Mouse (Mus musculus) heart, embryonic 13.5 days (tissue): ENCODE measurements around the gene Fcho2. TPM values are rescaled to one million over a fixed set of nuclear protein-coding genes. Genes with fewer than 3 reads are reported as not detected.
"Not testable (repeated sequence)": the region's sequence is repeated elsewhere in the genome, so short reads cannot be mapped to it uniquely, and the experiment has no call there.

Source experiments
- ATAC-seq: fragments of 200-750 bp; cut with Nextera tagmentation; 2 replicates; pipeline ENCODE4 v1.8.0; 2017; ENCODE audit warnings: moderate TSS enrichment; ENCODE audit not compliant: insufficient number of reproducible peaks, low FRiP score, low TSS enrichment; ENCODE audit errors: extremely low read depth
- H3K27ac ChIP-seq: fragments of 300-500 bp; sonication (generic); replicated peaks from 2 replicates; pipeline ENCODE4 v1.5.1; 2015; ENCODE audit warnings: moderate library complexity, mild to moderate bottlenecking, inconsistent platforms
- H3K27me3 ChIP-seq: fragments of 300-500 bp; sonication (generic); replicated peaks from 2 replicates; pipeline ENCODE4 v1.6.1; 2015; ENCODE audit warnings: mild to moderate bottlenecking, inconsistent platforms
- H3K36me3 ChIP-seq: fragments of 300-500 bp; sonication (generic); 2 replicates; pipeline ENCODE4 v1.6.1; 2015; ENCODE audit warnings: mild to moderate bottlenecking, inconsistent platforms
- H3K4me1 ChIP-seq: fragments of 300-500 bp; sonication (generic); 2 replicates; pipeline ENCODE4 v1.6.1; 2015; ENCODE audit warnings: inconsistent platforms
- H3K4me2 ChIP-seq: fragments of 300-500 bp; sonication (generic); 2 replicates; pipeline ENCODE4 v1.6.1; 2015; ENCODE audit warnings: inconsistent platforms, mild to moderate bottlenecking, moderate library complexity
- H3K4me3 ChIP-seq: fragments of 300-500 bp; sonication (generic); 2 replicates; pipeline ENCODE4 v1.5.1; 2015; ENCODE audit warnings: moderate library complexity, mild to moderate bottlenecking, inconsistent platforms
- H3K9ac ChIP-seq: fragments of 300-500 bp; sonication (generic); 2 replicates; pipeline ENCODE4 v1.6.1; 2015; ENCODE audit warnings: inconsistent platforms, mild to moderate bottlenecking, moderate library complexity
- H3K9me3 ChIP-seq: fragments of 300-500 bp; sonication (generic); 2 replicates; pipeline ENCODE4 v1.6.1; 2016; ENCODE audit warnings: inconsistent platforms
- WGBS: fragments of 180-500 bp; shearing (Covaris S2); methylation state at CpG from one replicate; pipeline ENCODE4 v1.1.7; 2015; ENCODE audit warnings: mixed read lengths; 5-methylcytosine and 5-hydroxymethylcytosine counted together
- polyA plus RNA-seq: library from polyadenylated mRNA; unstranded; fragments of >200 nt; fragmentation: Nextera tagmentation; extraction: Ambion mirVana; gene quantifications from 2 replicates; pipeline ENCODE4 v1.2.1, GENCODE M21; 2015

Gene Fcho2
- polyA plus RNA-seq, 1 experiment from 2014 or later = 26.3 TPM

DNA sequence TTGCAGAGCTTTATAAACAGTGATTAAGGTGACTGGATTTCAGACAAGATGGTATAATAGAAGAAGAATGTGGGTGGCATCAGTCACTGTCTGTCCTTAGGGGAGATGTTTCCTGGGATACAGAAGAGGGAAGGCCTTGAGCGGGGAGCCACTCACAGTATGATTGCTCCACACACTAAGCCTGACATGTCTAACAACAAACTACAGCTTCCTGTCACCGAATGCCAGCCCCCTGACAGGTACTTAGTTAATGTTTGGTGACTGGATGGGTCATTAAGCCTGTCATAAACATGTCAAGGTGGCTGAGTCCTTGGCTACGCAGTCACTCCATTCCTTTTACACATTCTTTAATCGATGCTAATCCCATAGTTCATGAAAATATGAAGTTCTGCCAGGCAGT lies 3.0 kb upstream of the Fcho2 start:
- H3K9ac ChIP-seq = no peak overlapping the region
- 73% methylated on average over 4 of the region's 4 CpGs for WGBS
- H3K4me1 ChIP-seq = peaks cover 11% of the 10 kb centered on the region
- H3K27ac ChIP-seq = no peak overlapping the region
- no peak for ATAC-seq
- H3K4me2 ChIP-seq = no peak overlapping the region
- H3K9me3 ChIP-seq = no peaks in the 10 kb centered on the region
- H3K27me3 ChIP-seq = no peaks in the 10 kb centered on the region
- H3K36me3 ChIP-seq = no peaks in the 10 kb centered on the region
- no peak overlapping the region for H3K4me3 ChIP-seq

DNA sequence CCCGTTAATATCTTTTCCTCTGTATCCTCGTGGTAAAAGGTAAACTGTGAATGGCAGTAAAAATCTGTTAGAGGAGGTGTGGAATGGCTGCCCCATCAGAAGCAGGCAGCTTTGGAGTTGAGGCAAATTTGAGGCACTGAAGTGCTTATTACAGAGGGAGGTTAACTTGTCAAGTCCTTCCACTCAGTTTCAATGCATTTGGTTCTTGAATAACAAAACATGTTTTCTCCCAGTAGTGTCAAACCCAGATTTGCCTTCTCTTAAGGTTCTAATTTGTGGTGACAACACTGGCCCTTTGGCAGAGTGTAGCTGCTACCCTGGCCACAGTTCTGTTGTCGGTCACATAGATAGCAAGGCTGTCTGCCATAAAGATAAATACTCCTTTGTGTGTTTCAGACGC lies 2.5 kb upstream of the Fcho2 start:
- no peak for ATAC-seq

DNA sequence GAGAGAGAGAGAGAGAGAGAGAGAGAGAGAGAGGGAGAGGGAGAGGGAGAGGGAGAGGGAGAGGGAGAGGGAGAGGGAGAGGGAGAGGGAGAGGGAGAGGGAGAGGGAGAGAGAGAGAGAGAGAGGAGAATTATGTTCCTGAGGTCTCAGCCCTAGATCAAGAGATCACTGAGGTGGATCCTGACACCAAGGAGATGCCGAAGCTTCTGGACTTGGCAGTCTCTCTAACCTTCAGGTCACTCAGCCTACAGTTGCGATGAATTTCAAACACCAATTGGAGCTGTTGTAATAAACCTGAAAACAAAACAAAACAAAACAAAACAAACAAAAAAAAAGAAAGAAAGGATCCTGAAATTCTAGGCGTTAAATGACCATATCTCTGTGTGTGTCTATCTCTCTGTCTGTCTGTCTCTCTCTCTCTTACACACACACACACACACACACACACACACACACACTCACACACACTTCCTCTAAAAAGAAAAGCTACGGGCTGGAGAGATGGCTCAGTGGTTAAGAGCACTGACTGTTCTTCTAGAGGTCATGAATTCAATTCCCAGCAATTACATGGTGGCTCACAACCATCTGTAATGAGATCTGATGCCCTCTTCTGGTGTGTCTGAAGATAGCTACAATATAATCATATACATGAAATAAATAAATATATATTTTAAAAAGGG lies 1.9 kb upstream of the Fcho2 start:
- not testable (repeated sequence) for H3K4me2 ChIP-seq, H3K9ac ChIP-seq, H3K36me3 ChIP-seq, H3K27me3 ChIP-seq, H3K9me3 ChIP-seq, H3K27ac ChIP-seq, ATAC-seq, H3K4me3 ChIP-seq
- peaks cover 19% of the 10 kb centered on the region for H3K4me1 ChIP-seq
- 75% methylated on average over 4 of the region's 4 CpGs for WGBS

More for the DNA sequence above, 2.5 kb upstream of the Fcho2 start:
- no peak overlapping the region for H3K27ac ChIP-seq
- no peaks in the 10 kb centered on the region for H3K36me3 ChIP-seq
- no peaks in the 10 kb centered on the region for H3K9me3 ChIP-seq
- no peak overlapping the region for H3K4me3 ChIP-seq
- H3K9ac ChIP-seq = no peak overlapping the region
- H3K4me1 ChIP-seq = peaks cover 14% of the 10 kb centered on the region
- H3K4me2 ChIP-seq = no peak overlapping the region
- H3K27me3 ChIP-seq = no peaks in the 10 kb centered on the region
- WGBS = 56% methylated on average over 4 of the region's 4 CpGs

DNA sequence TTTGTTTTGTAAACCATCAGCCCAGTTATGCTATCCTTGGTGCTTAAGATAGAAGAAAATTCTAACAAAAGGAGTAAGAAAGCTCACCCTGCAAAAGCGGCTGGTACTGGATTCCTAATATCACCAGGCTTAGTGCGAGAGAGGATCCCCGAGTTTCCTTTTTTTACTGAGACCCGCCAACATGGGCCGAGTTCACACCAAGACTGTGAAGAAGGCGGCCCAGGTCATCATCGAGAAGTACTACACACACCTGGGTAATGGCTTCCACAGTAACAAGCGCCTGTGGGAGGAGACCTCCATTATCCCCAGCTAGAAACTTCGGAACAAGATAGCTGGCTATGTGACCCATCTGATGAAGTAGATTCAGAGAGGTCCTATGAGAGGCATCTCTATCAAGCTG lies 1.3 kb upstream of the Fcho2 start:
- 76% methylated on average over 9 of the region's 9 CpGs for WGBS

DNA sequence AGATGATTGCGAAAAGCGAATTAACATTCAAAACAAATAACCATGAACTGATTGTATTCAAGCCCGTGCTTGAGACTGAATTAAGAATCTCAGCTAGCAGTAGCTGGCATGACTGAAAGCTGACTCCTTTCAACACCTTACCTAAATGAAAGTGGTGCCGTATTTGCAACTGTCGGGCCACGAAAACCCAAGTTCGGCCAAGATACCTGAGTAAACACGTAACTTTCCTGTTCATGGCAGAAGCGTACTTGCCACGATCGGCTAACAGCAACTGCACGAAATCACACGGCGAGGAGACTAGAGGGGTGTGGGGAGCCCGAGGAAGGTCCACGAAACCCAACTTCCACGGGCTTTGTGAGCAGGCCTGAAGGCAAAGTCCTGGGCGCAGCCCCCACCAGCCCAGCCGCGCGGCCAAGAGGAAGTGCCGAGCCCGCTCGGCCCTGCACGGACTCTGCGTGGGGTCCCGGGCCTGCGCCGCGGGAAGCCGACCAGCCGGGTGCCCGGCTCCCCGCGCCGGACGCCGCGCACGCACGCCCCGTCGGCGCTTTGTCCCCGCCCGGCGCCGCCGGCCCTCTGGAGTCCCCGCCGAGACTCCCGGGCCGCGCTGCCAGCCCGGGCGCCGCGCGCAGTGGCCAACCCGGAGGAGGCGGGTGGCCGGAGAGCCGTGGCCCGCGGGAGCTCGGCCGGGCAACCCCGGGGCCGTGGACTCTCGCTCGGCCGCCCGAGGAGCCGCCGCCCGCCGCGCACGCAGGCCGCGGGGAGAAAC lies 791 bp downstream of the Fcho2 start:
- no peaks in the 10 kb centered on the region for H3K9me3 ChIP-seq
- WGBS = under 1% methylated on average over 72 of the region's 81 CpGs

More for the DNA sequence above, 1.3 kb upstream of the Fcho2 start:
- no peak overlapping the region for H3K4me3 ChIP-seq
- no peak for ATAC-seq
- H3K9me3 ChIP-seq = no peaks in the 10 kb centered on the region
- H3K36me3 ChIP-seq = no peaks in the 10 kb centered on the region
- peaks cover 19% of the 10 kb centered on the region for H3K4me1 ChIP-seq
- no peaks in the 10 kb centered on the region for H3K27me3 ChIP-seq
- H3K4me2 ChIP-seq = no peak overlapping the region
- H3K27ac ChIP-seq = no peak overlapping the region
- no peak overlapping the region for H3K9ac ChIP-seq

DNA sequence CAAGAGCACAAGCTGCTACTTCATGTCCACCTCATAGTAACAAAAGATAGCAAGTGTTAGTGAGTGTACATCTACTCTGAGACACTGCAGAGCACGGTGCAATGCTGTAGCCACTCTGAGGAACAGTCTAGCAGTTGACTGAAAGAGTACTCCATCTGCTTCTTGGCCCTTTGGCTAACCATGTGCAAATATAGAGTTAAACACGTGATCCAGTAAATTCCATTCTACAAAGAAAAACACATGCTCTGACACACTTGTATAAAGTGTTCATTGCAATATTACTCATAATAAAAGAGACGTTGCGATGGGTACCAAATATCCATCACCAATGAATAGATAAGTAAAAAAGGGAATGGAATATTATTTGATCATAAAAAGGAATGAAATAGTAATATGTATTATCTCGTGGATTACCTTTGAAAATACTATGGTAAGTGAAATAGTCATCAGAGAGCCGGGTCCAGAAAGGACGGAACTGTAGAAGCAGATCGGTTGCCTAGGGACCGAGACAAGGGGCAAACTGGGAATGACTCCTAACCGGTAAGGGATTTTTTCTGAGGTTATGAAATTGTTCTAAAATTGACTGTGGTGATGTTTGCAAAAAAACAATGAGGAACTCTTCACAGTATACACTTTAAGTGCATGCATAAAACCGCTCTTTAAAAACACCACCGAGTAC lies 1.5 kb downstream of the Fcho2 start:
- no peaks in the 10 kb centered on the region for H3K27me3 ChIP-seq
- no peak for ATAC-seq
- WGBS = 25% methylated on average over 12 of the region's 12 CpGs

More for the DNA sequence above, 791 bp downstream of the Fcho2 start:
- peaks cover 27% of the 10 kb centered on the region for H3K4me1 ChIP-seq
- peak overlapping the region; percentile 99 for H3K27ac ChIP-seq
- H3K4me3 ChIP-seq = peak overlapping the region; percentile 97
- peak overlapping the region; percentile 99 for H3K9ac ChIP-seq
- peak; percentile 62 for ATAC-seq
- H3K4me2 ChIP-seq = peak overlapping the region; percentile 75
- no peaks in the 10 kb centered on the region for H3K36me3 ChIP-seq
- H3K27me3 ChIP-seq = no peaks in the 10 kb centered on the region

DNA sequence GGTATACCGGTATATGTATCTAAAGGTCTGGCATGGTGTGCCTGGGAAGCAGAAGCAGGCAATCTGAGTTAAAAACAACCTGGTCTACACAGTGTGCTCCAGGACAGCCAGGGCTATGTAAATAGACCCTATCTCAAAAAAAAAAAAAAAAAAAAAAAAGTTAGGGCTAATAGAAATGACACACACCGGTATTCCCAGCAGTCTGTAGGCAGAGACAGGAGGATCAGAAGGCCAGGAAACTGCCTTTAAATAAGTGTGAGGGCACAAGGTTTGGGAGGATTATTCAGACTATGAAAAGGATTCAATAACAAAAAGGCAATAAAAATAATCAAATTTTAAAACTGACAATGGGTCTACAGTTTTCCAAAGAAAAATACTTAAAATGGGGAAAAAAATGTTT lies 2.1 kb downstream of the Fcho2 start:
- H3K27ac ChIP-seq = no peak overlapping the region; the same call in 1 of the 2 replicates

More for the DNA sequence above, 1.5 kb downstream of the Fcho2 start:
- peak overlapping the region; percentile 97 for H3K4me3 ChIP-seq
- peak overlapping the region; percentile 75 for H3K4me2 ChIP-seq
- no peaks in the 10 kb centered on the region for H3K9me3 ChIP-seq
- H3K4me1 ChIP-seq = peaks cover 27% of the 10 kb centered on the region
- peak overlapping the region; percentile 99 for H3K27ac ChIP-seq
- peak overlapping the region; percentile 99 for H3K9ac ChIP-seq
- no peaks in the 10 kb centered on the region for H3K36me3 ChIP-seq

DNA sequence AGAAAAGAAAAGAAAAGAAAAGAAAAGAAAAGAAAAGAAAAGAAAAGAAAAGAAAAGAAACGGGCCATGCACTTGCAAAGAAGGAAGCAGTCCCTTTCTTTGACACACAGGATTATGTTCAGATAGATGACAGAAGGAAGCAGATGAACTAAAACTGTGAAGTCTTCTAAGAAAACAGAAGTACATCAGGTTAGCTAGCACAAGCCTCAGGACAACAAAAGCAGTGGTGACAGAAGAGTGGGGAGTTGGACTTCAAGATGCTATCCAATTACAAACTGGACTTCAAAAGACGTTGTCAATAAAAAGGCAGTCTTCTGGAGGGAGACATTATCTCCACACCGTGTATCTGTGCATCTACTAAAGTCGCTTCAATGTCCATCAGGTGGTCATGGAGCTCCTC lies 3.0 kb downstream of the Fcho2 start:
- WGBS = 72% methylated on average over 4 of the region's 4 CpGs
- peak overlapping the region; percentile 50; the same call in 1 of the 2 replicates for H3K9ac ChIP-seq
- H3K4me3 ChIP-seq = peak overlapping the region; percentile 32
- H3K36me3 ChIP-seq = no peaks in the 10 kb centered on the region
- peak overlapping the region; percentile 75 for H3K4me2 ChIP-seq
- ATAC-seq = no peak
- H3K27ac ChIP-seq = no peak overlapping the region
- H3K9me3 ChIP-seq = no peaks in the 10 kb centered on the region
- no peaks in the 10 kb centered on the region for H3K27me3 ChIP-seq
- peaks cover 27% of the 10 kb centered on the region for H3K4me1 ChIP-seq

More for the DNA sequence above, 2.1 kb downstream of the Fcho2 start:
- WGBS = 69% methylated on average over 2 of the region's 2 CpGs
- H3K9ac ChIP-seq = peak overlapping the region; percentile 52; the same call in 1 of the 2 replicates
- H3K4me3 ChIP-seq = peak overlapping the region; percentile 97
- ATAC-seq = no peak
- no peaks in the 10 kb centered on the region for H3K36me3 ChIP-seq
- peak overlapping the region; percentile 75 for H3K4me2 ChIP-seq
- no peaks in the 10 kb centered on the region for H3K9me3 ChIP-seq
- H3K4me1 ChIP-seq = peaks cover 27% of the 10 kb centered on the region
- H3K27me3 ChIP-seq = no peaks in the 10 kb centered on the region

DNA sequence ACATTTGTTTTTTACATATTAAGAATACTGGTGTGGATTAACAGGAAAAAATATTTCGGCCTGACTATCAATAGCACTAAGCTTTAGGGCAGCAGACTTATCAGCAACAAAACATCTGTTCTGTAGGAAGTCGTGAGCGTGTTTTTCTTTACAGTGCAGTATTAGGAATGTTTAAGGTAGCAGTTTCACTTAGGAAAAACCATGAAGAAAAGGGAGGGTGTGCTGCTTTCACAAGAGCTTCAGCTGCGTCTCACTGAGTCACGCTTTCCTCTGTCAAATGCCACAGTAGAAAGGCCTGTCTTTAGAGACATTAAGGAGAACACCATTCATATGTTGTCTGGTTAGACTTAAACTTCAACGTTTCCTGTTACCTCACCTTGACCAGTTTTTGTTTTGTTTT lies 5.1 kb downstream of the Fcho2 start:
- H3K9me3 ChIP-seq = no peaks in the 10 kb centered on the region
- peak overlapping the region; percentile 17; the same call in 1 of the 2 replicates for H3K4me3 ChIP-seq
- H3K4me1 ChIP-seq = peaks cover 22% of the 10 kb centered on the region
- peak overlapping the region; percentile 74 for H3K27ac ChIP-seq
- no peaks in the 10 kb centered on the region for H3K27me3 ChIP-seq
- H3K4me2 ChIP-seq = peak overlapping the region; percentile 49
- peak; percentile 10; the same call in 1 of the 2 replicates for ATAC-seq
- 44% methylated on average over 6 of the region's 6 CpGs for WGBS
- peaks cover 4% of the 10 kb centered on the region for H3K36me3 ChIP-seq
- H3K9ac ChIP-seq = no peak overlapping the region

DNA sequence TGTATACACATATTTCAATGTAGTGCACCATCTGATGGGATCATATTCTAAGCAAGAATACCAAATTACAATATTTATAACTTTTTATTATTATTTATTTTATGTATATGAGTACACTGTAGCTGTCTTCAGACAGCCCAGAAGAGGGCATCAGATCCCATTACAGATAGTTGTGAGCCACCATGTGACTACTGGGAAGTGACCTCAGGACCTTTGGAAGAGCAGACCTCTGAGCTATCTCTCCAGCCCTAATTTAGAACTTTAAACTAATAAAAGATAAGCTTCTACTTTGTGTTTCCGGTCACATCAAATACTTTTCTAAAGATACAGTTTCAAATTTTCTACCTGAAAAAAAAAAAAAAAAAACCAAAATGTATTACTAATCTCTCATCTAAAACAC lies 6.2 kb downstream of the Fcho2 start:
- H3K4me1 ChIP-seq = peaks cover 22% of the 10 kb centered on the region
- no peak for ATAC-seq
- H3K4me2 ChIP-seq = no peak overlapping the region
- no peak overlapping the region for H3K9ac ChIP-seq
- no peak overlapping the region for H3K4me3 ChIP-seq
- 45% methylated on average over 1 of the region's 1 CpGs for WGBS
- no peak overlapping the region for H3K27ac ChIP-seq
- peaks cover 13% of the 10 kb centered on the region for H3K36me3 ChIP-seq
- H3K9me3 ChIP-seq = no peaks in the 10 kb centered on the region
- H3K27me3 ChIP-seq = no peaks in the 10 kb centered on the region

DNA sequence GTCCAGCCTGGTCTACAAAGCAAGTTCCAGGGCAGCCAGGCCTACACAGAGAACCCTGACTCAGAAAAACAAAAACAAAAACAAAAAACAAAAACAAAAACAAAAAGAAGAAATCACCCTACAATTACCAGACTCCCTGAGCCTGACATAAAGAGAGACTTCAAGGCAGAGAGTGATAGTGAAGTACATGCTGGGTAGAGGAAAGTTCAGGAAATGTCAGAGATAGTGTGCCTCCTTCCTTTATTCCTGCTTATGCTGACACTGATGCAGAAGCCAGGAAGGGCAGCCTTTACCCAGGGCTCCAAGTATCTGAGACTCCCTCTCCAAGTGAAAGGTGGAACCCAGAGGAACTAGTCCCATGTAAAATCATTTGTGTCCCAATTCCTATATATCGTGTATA lies 10.8 kb downstream of the Fcho2 start:
- ATAC-seq = no peak
- peaks cover 53% of the 10 kb centered on the region for H3K36me3 ChIP-seq
- H3K27ac ChIP-seq = no peak overlapping the region
- 81% methylated on average over 1 of the region's 1 CpGs for WGBS
- H3K4me1 ChIP-seq = no peaks in the 10 kb centered on the region; the same call in 1 of the 2 replicates
- H3K4me2 ChIP-seq = no peak overlapping the region
- no peaks in the 10 kb centered on the region for H3K27me3 ChIP-seq
- peaks cover 7% of the 10 kb centered on the region; the same call in 1 of the 2 replicates for H3K9me3 ChIP-seq
- no peak overlapping the region for H3K9ac ChIP-seq
- no peak overlapping the region for H3K4me3 ChIP-seq
